Mouse (Mus musculus): ENCODE measurements around the gene Creb3l2. TPM values are rescaled to one million over a fixed set of nuclear protein-coding genes. Genes with fewer than 3 reads are reported as not detected.
"Not testable (repeated sequence)": the region's sequence is repeated elsewhere in the genome, so short reads cannot be mapped to it uniquely, and the experiment has no call there.

The Creb3l2 gene
- polyA plus RNA-seq, 1 experiment: 8.2 TPM

GRCm38 (mm10) chr6:37392262-37392661 lies 49.7 kb downstream of the Creb3l2 start:
- H3K27ac ChIP-seq (ENCODE audit: control insufficient read depth, insufficient read depth, low read depth, low read length, poor library complexity): no peak overlapping the region
- 90% methylated on average over 6 of the region's 6 CpGs for WGBS
- H3K4me1 ChIP-seq (ENCODE audit: control insufficient read depth, insufficient read depth, low read length): peaks cover 5% of the 10 kb centered on the region; the same call in 1 of the 2 replicates
- TF ChIP-seq CTCF (IDR thresholded peaks at IDR 0.05; ENCODE audit: control insufficient read depth, insufficient read depth, low read length) (no peak), POLR2A (IDR thresholded peaks at IDR 0.05; ENCODE audit: borderline replicate concordance, control insufficient read depth, low read depth, low read length) (no peak)
- H3K4me3 ChIP-seq (replicated peaks; ENCODE audit: control insufficient read depth, low read depth, low read length): no peak overlapping the region

- TF ChIP-seq POLR2A (IDR thresholded peaks at IDR 0.05; ENCODE audit: borderline replicate concordance, control insufficient read depth, low read depth, low read length) (no peak), CTCF (IDR thresholded peaks at IDR 0.05; ENCODE audit: control insufficient read depth, insufficient read depth, low read length) (no peak)
- H3K27ac ChIP-seq (ENCODE audit: control insufficient read depth, insufficient read depth, low read depth, low read length, poor library complexity): no peak overlapping the region
- no peak overlapping the region for H3K4me3 ChIP-seq (replicated peaks; ENCODE audit: control insufficient read depth, low read depth, low read length)
- H3K4me1 ChIP-seq (ENCODE audit: control insufficient read depth, insufficient read depth, low read length): peaks cover 5% of the 10 kb centered on the region; the same call in 1 of the 2 replicates
- 82% methylated on average over 7 of the region's 7 CpGs for WGBS
These were observed 50.6 kb downstream of the Creb3l2 start for GRCm38 (mm10) chr6:37391313-37391712.

- Histone ChIP-seq H3K4me1 (ENCODE audit: control insufficient read depth, insufficient read depth, low read length) (no peaks in the 10 kb centered on the region), H3K27ac (ENCODE audit: control insufficient read depth, insufficient read depth, low read depth, low read length, poor library complexity) (no peak overlapping the region), H3K4me3 (replicated peaks; ENCODE audit: control insufficient read depth, low read depth, low read length) (no peak overlapping the region)
- WGBS: 82% methylated on average over 8 of the region's 8 CpGs
- no peak for TF ChIP-seq CTCF (IDR thresholded peaks at IDR 0.05; ENCODE audit: control insufficient read depth, insufficient read depth, low read length)
- TF ChIP-seq POLR2A (IDR thresholded peaks at IDR 0.05; ENCODE audit: borderline replicate concordance, control insufficient read depth, low read depth, low read length): no peak
These were observed 53.0 kb downstream of the Creb3l2 start for GRCm38 (mm10) chr6:37388960-37389359.

- no peaks in the 10 kb centered on the region for H3K4me1 ChIP-seq (ENCODE audit: control insufficient read depth, insufficient read depth, low read length)
- no peak overlapping the region for H3K4me3 ChIP-seq (replicated peaks; ENCODE audit: control insufficient read depth, low read depth, low read length)
- TF ChIP-seq CTCF (IDR thresholded peaks at IDR 0.05; ENCODE audit: control insufficient read depth, insufficient read depth, low read length) (no peak), POLR2A (IDR thresholded peaks at IDR 0.05; ENCODE audit: borderline replicate concordance, control insufficient read depth, low read depth, low read length) (no peak)
- WGBS: 70% methylated on average over 6 of the region's 6 CpGs
- no peak overlapping the region for H3K27ac ChIP-seq (ENCODE audit: control insufficient read depth, insufficient read depth, low read depth, low read length, poor library complexity)
These were observed 53.4 kb downstream of the Creb3l2 start for GRCm38 (mm10) chr6:37388501-37388900.

- no peak overlapping the region for H3K4me3 ChIP-seq (replicated peaks; ENCODE audit: control insufficient read depth, low read depth, low read length)
- H3K4me1 ChIP-seq (ENCODE audit: control insufficient read depth, insufficient read depth, low read length): no peaks in the 10 kb centered on the region
- H3K27ac ChIP-seq (ENCODE audit: control insufficient read depth, insufficient read depth, low read depth, low read length, poor library complexity): no peak overlapping the region
- 62% methylated on average over 4 of the region's 4 CpGs for WGBS
- TF ChIP-seq POLR2A (IDR thresholded peaks at IDR 0.05; ENCODE audit: borderline replicate concordance, control insufficient read depth, low read depth, low read length): no peak
- TF ChIP-seq CTCF (IDR thresholded peaks at IDR 0.05; ENCODE audit: control insufficient read depth, insufficient read depth, low read length): no peak
These were observed 54.7 kb downstream of the Creb3l2 start for GRCm38 (mm10) chr6:37387281-37387680.

- H3K4me1 ChIP-seq (ENCODE audit: control insufficient read depth, insufficient read depth, low read length): no peaks in the 10 kb centered on the region
- H3K27ac ChIP-seq (ENCODE audit: control insufficient read depth, insufficient read depth, low read depth, low read length, poor library complexity): no peak overlapping the region
- no peak for TF ChIP-seq POLR2A (IDR thresholded peaks at IDR 0.05; ENCODE audit: borderline replicate concordance, control insufficient read depth, low read depth, low read length)
- no peak for TF ChIP-seq CTCF (IDR thresholded peaks at IDR 0.05; ENCODE audit: control insufficient read depth, insufficient read depth, low read length)
- WGBS: 77% methylated on average over 2 of the region's 2 CpGs
- no peak overlapping the region for H3K4me3 ChIP-seq (replicated peaks; ENCODE audit: control insufficient read depth, low read depth, low read length)
These were observed 56.2 kb downstream of the Creb3l2 start for GRCm38 (mm10) chr6:37385602-37386285.

DNA sequence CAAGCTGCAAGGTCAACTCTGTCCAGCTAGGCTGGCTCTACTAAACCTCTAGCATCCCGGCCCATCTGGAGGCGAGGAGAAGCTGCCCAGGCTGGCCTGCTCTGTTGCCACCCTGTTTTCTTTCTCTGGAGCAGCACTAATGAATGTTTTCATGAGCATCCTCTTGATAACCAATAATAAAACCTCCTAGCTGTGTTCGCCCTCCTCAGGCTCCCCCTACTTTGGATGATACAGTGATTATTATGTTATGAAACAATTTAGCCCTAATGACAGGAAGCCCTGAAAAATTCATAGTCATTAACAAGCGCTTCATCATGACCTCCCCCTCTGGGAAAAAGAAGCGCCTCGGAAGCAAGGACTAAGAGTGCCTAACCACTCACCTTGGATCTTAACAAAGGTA lies 59.2 kb downstream of the Creb3l2 start:
- no peak overlapping the region for H3K4me3 ChIP-seq (replicated peaks; ENCODE audit: control insufficient read depth, low read depth, low read length)
- TF ChIP-seq POLR2A (IDR thresholded peaks at IDR 0.05; ENCODE audit: borderline replicate concordance, control insufficient read depth, low read depth, low read length): no peak
- TF ChIP-seq CTCF (IDR thresholded peaks at IDR 0.05; ENCODE audit: control insufficient read depth, insufficient read depth, low read length): no peak
- WGBS: 87% methylated on average over 6 of the region's 6 CpGs
- no peaks in the 10 kb centered on the region for H3K4me1 ChIP-seq (ENCODE audit: control insufficient read depth, insufficient read depth, low read length)
- no peak overlapping the region for H3K27ac ChIP-seq (ENCODE audit: control insufficient read depth, insufficient read depth, low read depth, low read length, poor library complexity)

GRCm38 (mm10) chr6:37377836-37378580 lies 63.9 kb downstream of the Creb3l2 start:
- no peak overlapping the region for H3K4me3 ChIP-seq (replicated peaks; ENCODE audit: control insufficient read depth, low read depth, low read length)
- H3K4me1 ChIP-seq (ENCODE audit: control insufficient read depth, insufficient read depth, low read length): no peaks in the 10 kb centered on the region
- WGBS: 82% methylated on average over 12 of the region's 12 CpGs
- TF ChIP-seq CTCF (IDR thresholded peaks at IDR 0.05; ENCODE audit: control insufficient read depth, insufficient read depth, low read length) (no peak), POLR2A (IDR thresholded peaks at IDR 0.05; ENCODE audit: borderline replicate concordance, control insufficient read depth, low read depth, low read length) (no peak)
- no peak overlapping the region for H3K27ac ChIP-seq (ENCODE audit: control insufficient read depth, insufficient read depth, low read depth, low read length, poor library complexity)

GRCm38 (mm10) chr6:37377387-37377786 lies 64.6 kb downstream of the Creb3l2 start:
- 90% methylated on average over 3 of the region's 3 CpGs for WGBS

More at GRCm38 (mm10) chr6:37377387-37377786, 64.6 kb downstream of the Creb3l2 start:
- H3K4me3 ChIP-seq (replicated peaks; ENCODE audit: control insufficient read depth, low read depth, low read length); H3K4me1 ChIP-seq (ENCODE audit: control insufficient read depth, insufficient read depth, low read length); H3K27ac ChIP-seq (ENCODE audit: control insufficient read depth, insufficient read depth, low read depth, low read length, poor library complexity): not testable (repeated sequence)

Measured in bone marrow, adult 2 months (tissue).